Mouse (Mus musculus) megakaryocyte progenitor cell, adult 5-6 weeks (primary cell): Measurements from ENCODE around the gene Vip. TPM values are rescaled to one million over a fixed set of nuclear protein-coding genes. Genes with fewer than 3 reads are reported as not detected.

ENCODE experiments used
- ATAC-seq: replicated peaks from 2 replicates; pipeline ENCODE4 v1.8.0; 2016; ENCODE audit warnings: mild to moderate bottlenecking, moderate TSS enrichment, inconsistent platforms; ENCODE audit not compliant: poor library complexity
- total RNA-seq, 2 experiments: library from RNA; stranded (forward) in 1 of 2; stranded (reverse) in 1 of 2; fragments of 157-497, 149-512 nt in 1 of 2; fragments of 200-1000 nt in 1 of 2; gene quantifications; 2 replicates each; pipeline versions ENCODE4 v1.2.3 to v1.2.4; 2015 to 2017

Vip gene
- not detected in 2 replicates for total RNA-seq (2015)
- not detected in 2 replicates for total RNA-seq (2017)

DNA sequence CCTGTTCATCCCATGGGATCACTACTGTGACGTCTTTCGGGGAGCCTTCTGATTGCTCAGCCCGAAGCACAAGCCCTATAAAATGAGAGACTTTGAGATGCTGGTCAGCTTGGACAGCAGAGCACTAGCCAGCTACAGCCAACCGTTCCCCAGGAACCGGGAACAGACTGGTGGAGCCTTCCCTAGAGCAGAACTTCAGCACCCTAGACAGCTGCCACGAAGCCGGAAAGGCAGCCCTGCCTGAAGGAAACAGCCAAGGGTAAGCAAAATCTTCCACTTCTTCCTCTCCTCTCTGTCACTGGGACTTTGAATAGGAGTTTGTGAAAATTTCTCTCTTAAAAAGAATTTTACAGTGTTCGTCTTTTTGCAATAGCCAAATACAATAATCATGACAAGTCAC lies at the start of gene Vip:
Vip (plus strand) TSS at position 107 of the 400 bp plus-strand sequence.
- peak; percentile 69 for ATAC-seq

DNA sequence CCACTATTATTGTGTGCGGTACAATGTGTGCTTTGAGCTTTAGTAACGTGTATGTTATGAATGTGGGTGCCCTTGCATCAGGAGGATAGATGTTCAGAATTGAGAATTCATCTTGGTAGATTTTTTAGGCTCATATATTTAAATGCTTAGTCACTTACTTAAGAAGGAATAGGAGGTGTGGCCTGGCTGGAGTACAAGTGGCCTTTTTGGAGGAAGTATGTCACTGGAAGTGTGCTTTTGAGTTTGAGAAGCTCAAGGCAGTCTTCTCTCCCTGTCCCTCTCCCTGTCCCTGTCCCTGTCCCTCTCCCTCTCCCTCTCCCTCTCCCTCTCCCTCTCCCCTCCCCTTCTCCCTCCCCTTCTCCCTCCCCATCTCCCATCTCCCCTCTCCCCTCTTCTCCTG lies 48.0 kb upstream of the Vip start:
- no peak for ATAC-seq

DNA sequence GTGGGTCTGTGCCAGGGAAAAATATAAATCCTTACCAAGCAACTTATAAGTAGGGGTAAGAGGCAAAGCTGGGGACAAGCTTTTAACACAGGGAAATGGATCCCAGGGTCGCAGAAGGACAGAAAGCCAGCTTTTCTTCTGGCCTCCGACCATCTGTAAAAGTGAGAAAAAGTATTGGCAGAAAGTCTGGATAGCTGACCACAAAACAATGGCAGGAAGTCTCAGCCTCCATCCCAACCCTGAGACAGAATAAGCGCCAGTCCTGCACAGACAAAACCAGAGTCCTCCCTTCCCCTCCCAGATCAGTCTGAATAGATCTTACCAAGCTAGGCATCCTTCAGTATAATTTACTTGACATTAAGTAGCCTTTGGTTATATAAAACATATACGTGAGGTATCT lies 47.0 kb upstream of the Vip start:
- ATAC-seq = no peak

DNA sequence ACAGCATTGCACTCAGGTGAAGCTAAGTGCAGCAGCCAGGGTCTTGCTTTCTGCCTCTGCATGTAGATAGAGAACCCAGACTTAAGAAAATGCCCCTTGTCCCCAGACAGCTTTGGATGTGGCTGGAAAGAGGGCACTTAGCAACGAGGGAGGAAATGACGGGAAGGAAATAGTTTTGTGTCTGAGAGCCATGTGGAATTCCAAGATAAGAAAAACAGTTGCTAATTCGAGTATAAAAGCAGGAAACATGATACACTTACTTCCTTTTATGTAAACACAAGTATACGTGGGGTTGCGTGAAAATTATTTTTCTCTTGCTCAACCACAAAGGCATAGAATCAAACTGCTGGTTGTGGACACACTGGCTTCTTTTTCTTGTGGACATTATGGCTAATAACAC lies 45.6 kb upstream of the Vip start, which contains the start of gene Myct1:
Myct1 (plus strand) TSS at position 312 of the 400 bp plus-strand sequence.
- ATAC-seq = peak; percentile 68

DNA sequence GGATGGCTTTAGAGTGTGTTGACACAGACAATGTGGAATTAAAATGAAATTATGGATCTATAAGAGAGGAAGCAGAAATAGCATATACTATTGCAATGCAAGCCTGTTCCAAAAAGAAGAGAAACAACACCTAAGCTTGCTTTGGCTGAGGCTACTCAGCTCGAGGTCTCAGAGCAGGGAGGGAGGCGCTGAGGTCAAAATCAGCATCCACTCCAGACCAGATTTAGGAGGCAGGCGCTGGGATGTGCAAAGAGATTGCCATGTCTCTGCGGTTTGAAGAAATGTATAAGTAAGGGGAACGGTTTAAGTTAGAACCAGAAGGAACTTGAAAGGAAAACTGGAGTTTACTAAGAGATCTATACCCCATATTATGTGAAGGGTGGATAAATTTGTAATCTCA lies 44.6 kb upstream of the Vip start:
- peak; percentile 17; the same call in 1 of the 2 replicates for ATAC-seq

DNA sequence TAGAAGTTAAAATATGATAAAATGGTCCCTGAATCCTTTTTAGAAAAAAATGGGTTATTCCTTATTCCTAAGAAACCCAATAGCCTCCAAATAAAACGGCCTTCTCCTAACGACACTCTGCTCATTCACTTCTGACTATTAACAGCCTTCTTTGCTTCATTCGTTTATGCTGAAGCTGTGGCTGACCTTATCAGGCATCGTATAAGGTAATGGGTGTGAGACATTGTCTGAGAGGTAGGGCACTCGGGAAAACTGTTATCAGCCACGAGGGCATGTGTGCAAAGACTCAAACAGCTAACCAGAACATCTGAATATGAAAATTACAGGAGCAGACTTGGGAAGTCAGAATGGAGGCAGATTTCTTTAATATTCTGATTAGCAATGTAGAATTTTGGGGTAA lies 42.5 kb upstream of the Vip start:
- ATAC-seq = 0 out of 2 replicates have a peak, but pooled peaks have one; percentile 15

DNA sequence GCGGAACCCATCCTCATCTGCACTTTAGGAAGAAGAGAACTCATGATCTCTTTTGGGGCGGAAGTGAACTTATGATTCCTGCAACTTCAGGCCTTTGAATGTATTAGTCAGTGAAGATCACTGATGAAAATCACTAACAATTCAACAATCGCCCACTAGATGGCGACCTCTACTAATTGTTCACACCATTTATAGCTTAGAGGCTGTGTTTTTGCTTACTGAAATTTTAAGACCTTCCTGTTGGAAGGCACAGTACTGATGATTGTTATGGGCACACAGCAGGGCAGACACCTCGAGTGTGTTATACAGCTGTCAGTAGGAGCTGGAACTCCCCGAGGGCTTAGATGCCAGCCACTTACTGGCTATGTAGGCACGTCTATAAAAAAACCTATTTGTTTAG lies 38.9 kb upstream of the Vip start:
- peak; percentile 76 for ATAC-seq

DNA sequence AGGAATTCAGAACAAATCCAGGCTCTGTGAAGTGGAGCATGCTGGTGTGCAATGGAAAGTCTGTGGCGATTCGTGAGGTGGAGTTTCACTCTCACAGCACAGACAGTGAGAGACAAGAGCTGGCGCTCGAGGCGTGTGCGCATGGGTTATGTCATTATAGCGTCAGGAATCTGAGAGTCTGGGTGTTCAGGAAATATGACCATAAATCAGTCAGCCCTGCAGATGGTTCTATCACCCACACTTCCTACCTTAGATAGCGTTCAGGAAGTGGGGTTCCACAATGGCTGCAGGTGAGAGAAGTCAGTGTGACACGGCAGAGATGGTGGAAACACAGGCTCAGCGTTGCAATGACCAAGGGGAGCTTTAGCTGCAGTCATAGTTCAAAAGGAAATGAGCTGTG lies 35.5 kb upstream of the Vip start:
- ATAC-seq = peak; percentile 70

DNA sequence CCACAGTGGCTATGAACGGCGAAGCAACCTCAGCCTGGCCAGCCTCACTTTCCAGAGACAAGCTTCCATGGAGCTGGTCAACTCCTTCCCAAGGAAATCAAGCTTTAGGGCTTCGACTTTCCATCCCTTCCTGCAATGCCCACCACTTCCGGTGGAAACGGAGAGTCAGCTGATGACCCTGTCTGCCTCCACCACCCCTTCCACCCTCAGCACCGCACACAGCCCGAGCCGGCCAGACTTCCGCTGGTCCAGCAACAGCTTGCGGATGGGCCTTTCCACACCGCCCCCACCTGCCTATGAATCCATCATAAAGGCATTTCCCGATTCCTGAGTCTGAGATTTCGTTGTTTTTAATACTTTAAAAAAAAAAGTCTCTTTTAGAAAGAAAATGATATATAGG lies 34.6 kb upstream of the Vip start:
- ATAC-seq = no peak

DNA sequence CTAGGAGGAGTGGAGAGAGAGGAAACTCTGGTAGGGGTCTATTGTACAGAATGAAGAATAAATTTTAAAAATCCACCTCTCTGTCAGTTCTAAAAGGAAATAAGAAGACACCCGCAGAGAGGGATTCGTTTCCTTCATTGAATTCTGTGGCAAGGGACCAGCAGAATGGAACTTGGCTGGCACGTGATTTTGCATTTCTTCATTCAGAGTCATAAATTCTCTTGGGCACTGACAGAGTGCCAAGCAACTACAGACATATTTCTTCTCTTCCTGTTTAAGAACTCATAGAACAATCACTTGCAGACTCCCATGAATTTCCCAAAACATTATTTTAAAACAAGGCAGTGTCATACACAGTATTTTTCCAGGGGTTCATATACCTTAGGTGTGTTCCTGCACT lies 30.1 kb upstream of the Vip start:
- 0 out of 2 replicates have a peak, but pooled peaks have one; percentile 20 for ATAC-seq

DNA sequence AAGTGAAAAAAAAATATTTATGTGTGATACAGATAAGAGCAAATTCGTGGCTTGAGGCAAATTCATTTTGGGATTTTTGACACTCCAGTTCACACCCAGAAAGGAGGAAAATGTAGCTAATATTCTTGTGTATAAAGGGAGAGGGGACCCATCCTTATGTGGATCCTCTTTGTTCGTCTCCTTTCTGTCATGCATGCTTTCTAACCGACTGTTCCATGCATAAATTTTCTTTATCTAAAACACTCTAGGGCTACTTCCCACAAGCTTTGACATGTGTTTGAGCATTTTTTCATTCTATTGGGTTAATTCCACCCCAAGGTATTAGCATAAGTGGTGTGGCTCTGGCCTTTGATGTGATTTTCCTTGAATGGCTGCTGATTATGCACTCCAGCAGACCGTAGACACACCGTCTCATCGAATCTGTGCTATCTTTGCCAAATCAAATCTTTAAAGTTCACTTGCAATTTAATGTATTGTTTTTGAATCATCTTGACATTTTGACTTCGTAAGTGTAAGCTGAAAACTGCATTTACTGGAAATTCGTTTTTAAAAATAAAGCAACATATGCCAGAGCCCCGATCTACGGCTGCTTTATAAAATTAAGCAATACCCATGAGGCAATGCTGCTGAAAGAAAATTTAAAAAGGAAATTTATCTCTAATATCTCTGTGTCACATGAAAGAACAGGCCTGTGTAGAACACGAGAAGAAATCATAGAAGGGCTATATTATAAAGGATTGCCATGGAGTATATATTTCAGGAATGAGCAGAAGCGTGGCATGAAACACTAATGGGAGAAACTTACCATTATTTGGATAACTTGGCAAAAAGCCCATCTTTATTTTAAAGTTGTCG lies 23.6 kb upstream of the Vip start:
- ATAC-seq = no peak

DNA sequence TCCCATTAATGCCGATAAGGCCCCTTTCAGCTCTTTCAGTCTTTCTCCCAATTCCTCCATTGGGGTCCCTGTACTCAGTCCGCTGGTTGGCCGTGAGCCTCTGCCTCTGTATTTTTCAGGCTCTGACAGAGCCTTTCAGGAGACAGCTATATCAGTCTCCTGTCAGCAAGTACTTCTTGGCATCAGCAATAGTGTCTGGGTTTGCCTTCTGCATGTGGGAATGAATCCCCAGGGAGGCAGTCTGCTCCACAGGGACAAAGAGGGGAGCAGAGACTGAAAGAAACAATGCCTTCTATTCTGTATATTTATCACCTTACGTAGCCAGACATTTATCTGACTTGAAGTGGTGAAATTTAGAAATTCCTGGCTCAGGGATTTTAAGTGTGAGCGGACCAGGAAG lies 12.8 kb upstream of the Vip start:
- no peak for ATAC-seq

DNA sequence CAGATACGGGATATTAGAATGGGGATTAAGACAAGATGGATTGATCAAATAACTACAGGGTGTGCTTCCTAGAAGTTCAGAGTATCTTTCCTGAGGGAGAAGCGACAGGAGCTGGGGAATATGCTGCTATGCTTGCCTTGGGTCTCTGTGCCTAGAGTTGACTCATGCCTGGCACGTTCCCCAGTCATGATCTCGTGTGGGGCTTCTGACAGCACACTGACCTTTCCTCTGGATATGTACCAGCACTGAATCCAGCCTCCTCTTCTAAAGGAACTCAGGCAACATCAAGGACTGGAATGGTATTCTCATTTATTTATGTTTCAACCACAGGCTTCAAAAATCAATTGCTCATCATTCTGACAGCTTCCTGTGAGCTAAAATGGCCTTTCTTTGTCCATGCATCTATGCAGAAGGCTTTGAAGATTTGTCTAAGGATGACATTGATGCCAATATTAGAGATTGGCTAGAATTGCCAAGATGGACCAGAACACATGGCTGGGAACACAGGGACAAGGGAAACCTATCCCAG lies 5.3 kb upstream of the Vip start:
- ATAC-seq = no peak

DNA sequence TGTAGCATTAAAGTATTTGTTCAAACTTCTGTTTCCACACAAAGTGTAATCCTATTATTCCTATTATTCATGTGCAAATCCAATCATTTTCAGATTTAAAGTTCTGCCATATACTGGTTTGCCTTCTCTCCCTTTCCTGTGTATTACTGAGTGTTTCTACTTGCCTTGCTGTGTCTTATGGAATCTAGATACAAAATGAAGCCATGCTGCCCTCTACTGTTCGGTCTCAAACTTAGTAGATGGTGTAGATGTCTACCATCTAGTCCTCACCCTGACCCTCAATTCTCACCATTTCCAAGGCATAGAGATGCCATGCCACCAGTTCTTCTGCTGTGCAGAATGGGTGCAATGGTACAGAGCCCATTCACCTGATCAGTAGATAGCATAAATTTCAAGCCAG lies 4.7 kb upstream of the Vip start:
- ATAC-seq = peak; percentile 81

DNA sequence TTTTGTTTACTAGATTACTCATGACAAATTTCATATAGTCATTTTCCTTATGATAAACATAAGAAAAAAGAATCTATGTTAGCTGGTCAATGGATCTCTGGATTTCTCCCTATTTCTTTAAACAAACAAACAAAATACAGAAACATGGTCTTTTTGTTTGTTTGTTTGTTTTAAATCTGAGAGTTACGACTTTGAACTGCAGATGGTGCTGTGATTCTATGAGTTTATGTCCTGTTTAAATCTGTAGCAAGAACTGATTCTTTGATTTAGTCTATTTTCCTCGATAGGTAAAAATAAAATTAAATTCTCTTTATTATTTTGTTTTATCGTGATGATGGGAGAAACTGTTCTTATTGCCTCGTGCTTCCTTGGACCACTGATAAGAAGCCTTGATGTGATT lies 1.7 kb upstream of the Vip start:
- ATAC-seq = no peak

DNA sequence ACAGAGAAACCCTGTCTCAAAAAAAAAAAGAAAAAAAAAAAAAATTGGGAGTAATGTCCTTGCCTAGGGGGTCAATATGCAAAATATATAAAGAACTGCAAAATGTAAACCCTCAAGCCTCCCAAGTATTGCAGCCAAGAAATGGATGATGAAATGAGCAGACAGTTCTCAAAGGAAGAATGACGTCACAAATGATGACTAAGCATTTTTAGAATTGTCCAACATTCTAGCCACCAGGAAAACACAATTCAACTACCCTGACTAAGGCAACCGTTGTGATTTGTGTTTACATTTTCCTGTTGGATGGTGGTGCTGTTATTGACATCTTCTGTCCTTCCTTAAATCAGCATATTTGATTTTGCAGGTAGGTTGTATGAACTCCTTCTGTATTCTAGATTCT lies 42.3 kb downstream of the Vip start:
- no peak for ATAC-seq

DNA sequence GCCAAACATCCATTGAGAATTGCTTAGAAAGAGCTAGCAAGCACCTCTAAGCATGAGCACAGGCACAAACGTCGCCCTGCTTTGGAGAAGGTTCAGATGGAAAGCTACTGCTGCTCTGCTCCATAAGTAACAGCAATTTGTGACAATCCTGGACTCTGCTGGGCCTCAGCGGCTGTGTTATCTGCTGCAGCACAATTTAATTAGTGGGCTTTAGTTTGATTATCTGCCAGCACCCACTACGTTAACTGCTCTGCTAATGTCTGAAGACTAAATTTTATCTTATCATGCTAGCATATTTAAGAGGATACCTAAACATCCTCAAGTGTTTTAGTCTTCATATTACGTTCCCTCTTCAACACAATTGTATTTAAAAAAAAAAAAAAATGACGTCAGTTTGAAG lies 46.6 kb downstream of the Vip start:
- peak; percentile 48 for ATAC-seq

DNA sequence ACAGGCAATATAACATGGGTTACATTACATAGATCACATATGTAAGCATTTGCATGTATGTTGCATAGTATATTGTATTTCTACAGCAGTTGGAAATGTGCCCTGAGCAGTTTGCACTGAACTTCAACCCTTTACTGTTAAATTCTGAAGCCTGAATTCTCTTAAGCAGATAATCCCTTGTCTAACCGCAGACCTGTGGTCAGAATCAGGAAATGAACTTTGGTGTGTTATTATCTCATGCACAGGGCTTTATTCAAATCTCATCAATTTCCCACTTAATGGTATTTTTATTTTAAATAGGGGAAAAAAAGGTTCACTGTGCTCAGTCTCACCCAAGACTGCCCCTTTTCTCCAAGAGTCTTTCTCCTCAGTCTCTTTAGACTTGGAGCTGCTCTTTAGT lies 55.3 kb downstream of the Vip start:
- ATAC-seq = peak; percentile 57
